Mouse (Mus musculus): Measurements from ENCODE around the gene Prickle2. TPM values are rescaled to one million over a fixed set of nuclear protein-coding genes. Genes with fewer than 3 reads are reported as not detected.

The Prickle2 gene
- polyA plus RNA-seq, 1 experiment from 2014 or later, result 13.6 TPM

GRCm38 (mm10) chr6:92468383-92468791 lies 237.6 kb downstream of the Prickle2 start:
- H3K27ac ChIP-seq (ENCODE audit: low read depth, low read length), result 0 out of 2 replicates have a peak overlapping the region, but pooled peaks have one; percentile 47
- 55% methylated on average over 3 of the region's 3 CpGs for WGBS
- ATAC-seq, result no peak
- no peak overlapping the region for H3K9ac ChIP-seq (ENCODE audit: low read depth, low read length)
- H3K4me2 ChIP-seq (ENCODE audit: low read length), result no peak overlapping the region
- no peaks in the 10 kb centered on the region for H3K27me3 ChIP-seq (replicated peaks; ENCODE audit: control insufficient read depth, insufficient read depth, low read length)
- H3K4me3 ChIP-seq (ENCODE audit: low read length), result no peak overlapping the region
- H3K36me3 ChIP-seq (ENCODE audit: control insufficient read depth, insufficient read depth, low read length), result no peaks in the 10 kb centered on the region
- peaks cover 36% of the 10 kb centered on the region for H3K4me1 ChIP-seq (ENCODE audit: control insufficient read depth, insufficient read depth, low read depth, low read length)
- no peaks in the 10 kb centered on the region for H3K9me3 ChIP-seq (ENCODE audit: control insufficient read depth, low read length)

DNA sequence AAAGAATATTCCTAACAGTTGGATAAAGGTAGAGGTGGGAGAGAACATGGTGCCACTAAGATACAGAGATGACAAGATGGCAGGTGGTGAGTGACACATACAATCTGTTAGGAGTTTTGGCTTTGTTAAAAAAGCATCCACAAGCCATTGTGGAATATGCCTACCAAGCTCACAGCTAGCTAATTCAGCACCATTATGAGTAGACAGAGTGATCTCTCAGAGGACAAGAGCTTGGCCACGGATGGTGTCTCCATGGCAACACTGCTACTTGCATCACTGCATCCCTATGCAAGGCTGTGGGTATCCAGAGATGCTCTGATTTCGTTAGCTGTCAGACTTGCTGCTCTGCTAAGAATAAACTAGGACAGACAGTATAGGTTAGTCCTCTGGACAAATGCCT lies 238.6 kb downstream of the Prickle2 start:
- Histone ChIP-seq H3K36me3 (ENCODE audit: control insufficient read depth, insufficient read depth, low read length) (no peaks in the 10 kb centered on the region), H3K27ac (ENCODE audit: low read depth, low read length) (peak overlapping the region; percentile 16), H3K4me1 (ENCODE audit: control insufficient read depth, insufficient read depth, low read depth, low read length) (peaks cover 36% of the 10 kb centered on the region), H3K9me3 (ENCODE audit: control insufficient read depth, low read length) (no peaks in the 10 kb centered on the region), H3K27me3 (replicated peaks; ENCODE audit: control insufficient read depth, insufficient read depth, low read length) (no peaks in the 10 kb centered on the region), H3K4me2 (ENCODE audit: low read length) (no peak overlapping the region), H3K4me3 (ENCODE audit: low read length) (no peak overlapping the region), H3K9ac (ENCODE audit: low read depth, low read length) (no peak overlapping the region)
- ATAC-seq, result peak; percentile 86
- 13% methylated on average over 2 of the region's 2 CpGs for WGBS

DNA sequence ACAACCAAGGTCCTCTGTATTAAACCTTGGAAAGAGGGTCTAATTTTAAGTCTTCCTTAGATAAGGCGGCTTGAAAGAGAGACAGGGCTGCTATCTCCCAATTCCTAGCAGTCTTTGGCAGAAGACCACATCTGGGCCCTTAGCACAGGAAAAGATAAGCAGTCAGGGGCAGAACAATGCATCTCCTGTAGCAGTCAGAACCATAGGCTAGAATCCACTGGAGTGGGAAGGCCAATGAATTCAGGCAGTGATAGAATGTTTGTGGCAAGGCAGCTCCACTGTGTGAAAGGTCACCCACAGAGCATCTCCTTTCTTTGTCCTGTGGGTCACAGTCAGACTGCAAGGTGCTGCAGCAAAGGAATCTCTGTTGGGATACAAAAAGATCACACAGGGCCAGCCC lies 240.3 kb downstream of the Prickle2 start:
- Histone ChIP-seq H3K4me1 (ENCODE audit: control insufficient read depth, insufficient read depth, low read depth, low read length) (peaks cover 45% of the 10 kb centered on the region), H3K4me3 (ENCODE audit: low read length) (no peak overlapping the region), H3K27ac (ENCODE audit: low read depth, low read length) (no peak overlapping the region), H3K9ac (ENCODE audit: low read depth, low read length) (no peak overlapping the region), H3K9me3 (ENCODE audit: control insufficient read depth, low read length) (no peaks in the 10 kb centered on the region), H3K27me3 (replicated peaks; ENCODE audit: control insufficient read depth, insufficient read depth, low read length) (no peaks in the 10 kb centered on the region), H3K36me3 (ENCODE audit: control insufficient read depth, insufficient read depth, low read length) (no peaks in the 10 kb centered on the region), H3K4me2 (ENCODE audit: low read length) (no peak overlapping the region)
- WGBS, result 71% methylated on average over 1 of the region's 1 CpGs
- ATAC-seq, result no peak

- H3K9ac ChIP-seq (ENCODE audit: low read depth, low read length), result no peak overlapping the region
- peak; percentile 76 for ATAC-seq
- no peaks in the 10 kb centered on the region for H3K27me3 ChIP-seq (replicated peaks; ENCODE audit: control insufficient read depth, insufficient read depth, low read length)
- peaks cover 48% of the 10 kb centered on the region for H3K4me1 ChIP-seq (ENCODE audit: control insufficient read depth, insufficient read depth, low read depth, low read length)
- WGBS, result 34% methylated on average over 7 of the region's 7 CpGs
- no peak overlapping the region for H3K4me3 ChIP-seq (ENCODE audit: low read length)
- no peak overlapping the region for H3K4me2 ChIP-seq (ENCODE audit: low read length)
- H3K9me3 ChIP-seq (ENCODE audit: control insufficient read depth, low read length), result no peaks in the 10 kb centered on the region
- H3K36me3 ChIP-seq (ENCODE audit: control insufficient read depth, insufficient read depth, low read length), result no peaks in the 10 kb centered on the region
- H3K27ac ChIP-seq (ENCODE audit: low read depth, low read length), result peak overlapping the region; percentile 72; the same call in 1 of the 2 replicates
Measured at GRCm38 (mm10) chr6:92464781-92465337, 241.1 kb downstream of the Prickle2 start.

DNA sequence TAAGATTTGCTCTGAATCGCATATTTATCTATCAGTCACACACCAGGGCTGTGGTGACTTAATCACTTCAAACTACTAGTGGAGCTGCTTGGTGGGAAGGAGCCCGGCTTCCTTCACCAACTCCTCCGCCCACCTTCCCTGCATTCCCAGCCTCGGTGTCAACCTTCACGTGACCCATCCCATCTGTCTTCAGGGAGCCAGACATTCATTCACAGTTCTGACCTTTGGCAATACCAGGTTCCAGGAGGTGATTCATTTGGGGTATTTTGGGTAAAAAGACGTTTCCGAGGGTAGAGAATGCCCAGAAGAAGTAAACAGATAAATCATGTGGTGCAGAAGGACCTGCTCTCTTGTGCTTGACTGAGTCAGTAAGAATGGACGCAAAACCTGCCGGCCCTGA lies 242.2 kb downstream of the Prickle2 start:
- Histone ChIP-seq H3K4me2 (ENCODE audit: low read length) (no peak overlapping the region), H3K27ac (ENCODE audit: low read depth, low read length) (no peak overlapping the region), H3K4me3 (ENCODE audit: low read length) (no peak overlapping the region), H3K9ac (ENCODE audit: low read depth, low read length) (no peak overlapping the region), H3K9me3 (ENCODE audit: control insufficient read depth, low read length) (no peaks in the 10 kb centered on the region), H3K4me1 (ENCODE audit: control insufficient read depth, insufficient read depth, low read depth, low read length) (peaks cover 48% of the 10 kb centered on the region), H3K36me3 (ENCODE audit: control insufficient read depth, insufficient read depth, low read length) (no peaks in the 10 kb centered on the region), H3K27me3 (replicated peaks; ENCODE audit: control insufficient read depth, insufficient read depth, low read length) (no peaks in the 10 kb centered on the region)
- no peak for ATAC-seq
- 56% methylated on average over 9 of the region's 9 CpGs for WGBS

DNA sequence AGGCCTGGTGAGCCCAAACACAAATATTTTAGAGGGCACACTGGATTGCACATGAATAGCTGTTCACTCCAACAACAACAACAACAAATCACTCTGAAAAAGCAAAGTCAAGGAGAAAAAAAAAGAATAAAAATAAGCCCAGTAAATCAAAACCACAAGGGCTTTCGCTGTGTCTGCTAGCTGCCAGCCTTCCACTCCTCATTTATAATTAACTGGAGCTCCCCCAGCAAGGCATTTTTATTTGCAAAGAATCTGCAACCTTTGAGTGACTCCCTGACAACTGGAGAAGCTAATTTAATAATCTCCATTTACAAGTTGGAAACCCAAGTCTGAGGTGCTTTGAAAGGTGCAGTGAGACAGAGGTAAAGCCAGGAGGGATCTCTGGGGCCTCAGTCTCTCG lies 245.2 kb downstream of the Prickle2 start:
- Histone ChIP-seq H3K27ac (ENCODE audit: low read depth, low read length) (no peak overlapping the region; the same call in 1 of the 2 replicates), H3K9ac (ENCODE audit: low read depth, low read length) (no peak overlapping the region), H3K4me1 (ENCODE audit: control insufficient read depth, insufficient read depth, low read depth, low read length) (peaks cover 29% of the 10 kb centered on the region), H3K9me3 (ENCODE audit: control insufficient read depth, low read length) (no peaks in the 10 kb centered on the region), H3K36me3 (ENCODE audit: control insufficient read depth, insufficient read depth, low read length) (no peaks in the 10 kb centered on the region), H3K4me3 (ENCODE audit: low read length) (no peak overlapping the region), H3K27me3 (replicated peaks; ENCODE audit: control insufficient read depth, insufficient read depth, low read length) (no peaks in the 10 kb centered on the region), H3K4me2 (ENCODE audit: low read length) (no peak overlapping the region)
- WGBS, result 51% methylated on average over 2 of the region's 2 CpGs
- no peak for ATAC-seq

GRCm38 (mm10) chr6:92458026-92458425 lies 247.9 kb downstream of the Prickle2 start:
- WGBS, result 86% methylated on average over 4 of the region's 4 CpGs
- ATAC-seq, result no peak
- H3K27me3 ChIP-seq (replicated peaks; ENCODE audit: control insufficient read depth, insufficient read depth, low read length), result no peaks in the 10 kb centered on the region
- no peak overlapping the region for H3K9ac ChIP-seq (ENCODE audit: low read depth, low read length)
- no peak overlapping the region for H3K4me3 ChIP-seq (ENCODE audit: low read length)
- H3K4me1 ChIP-seq (ENCODE audit: control insufficient read depth, insufficient read depth, low read depth, low read length), result peaks cover 16% of the 10 kb centered on the region
- no peak overlapping the region for H3K27ac ChIP-seq (ENCODE audit: low read depth, low read length)
- H3K4me2 ChIP-seq (ENCODE audit: low read length), result no peak overlapping the region
- no peaks in the 10 kb centered on the region for H3K9me3 ChIP-seq (ENCODE audit: control insufficient read depth, low read length)
- H3K36me3 ChIP-seq (ENCODE audit: control insufficient read depth, insufficient read depth, low read length), result no peaks in the 10 kb centered on the region

- no peaks in the 10 kb centered on the region for H3K27me3 ChIP-seq (replicated peaks; ENCODE audit: control insufficient read depth, insufficient read depth, low read length)
- H3K9me3 ChIP-seq (ENCODE audit: control insufficient read depth, low read length), result no peaks in the 10 kb centered on the region
- no peak overlapping the region for H3K4me3 ChIP-seq (ENCODE audit: low read length)
- H3K4me1 ChIP-seq (ENCODE audit: control insufficient read depth, insufficient read depth, low read depth, low read length), result no peaks in the 10 kb centered on the region
- H3K4me2 ChIP-seq (ENCODE audit: low read length), result no peak overlapping the region
- no peaks in the 10 kb centered on the region for H3K36me3 ChIP-seq (ENCODE audit: control insufficient read depth, insufficient read depth, low read length)
- H3K27ac ChIP-seq (ENCODE audit: low read depth, low read length), result no peak overlapping the region; the same call in 1 of the 2 replicates
- no peak overlapping the region for H3K9ac ChIP-seq (ENCODE audit: low read depth, low read length)
- WGBS, result 29% methylated on average over 1 of the region's 1 CpGs
- no peak for ATAC-seq
Measured at GRCm38 (mm10) chr6:92451421-92451820, 254.5 kb downstream of the Prickle2 start.

DNA sequence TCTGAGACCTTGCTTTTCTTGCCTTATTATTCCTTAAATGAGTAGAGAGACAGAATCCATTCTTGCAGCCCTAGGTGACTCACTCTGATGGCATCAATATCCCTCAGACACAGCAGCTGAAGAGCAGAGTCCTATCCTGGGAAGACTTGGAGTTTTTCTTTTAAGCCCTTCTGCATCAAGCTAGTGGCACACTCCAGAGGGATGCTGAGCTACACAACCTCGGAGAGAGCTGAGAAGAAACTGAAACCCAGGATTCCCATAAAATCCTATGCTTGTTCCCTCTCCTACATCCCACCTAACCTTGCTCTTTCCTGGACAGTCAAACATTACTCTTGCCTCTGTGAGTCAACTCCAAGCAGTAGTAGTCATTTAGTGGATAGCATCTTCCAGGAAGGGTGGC lies 256.0 kb downstream of the Prickle2 start:
- 82% methylated on average over 1 of the region's 1 CpGs for WGBS
- Histone ChIP-seq H3K4me1 (ENCODE audit: control insufficient read depth, insufficient read depth, low read depth, low read length) (no peaks in the 10 kb centered on the region), H3K36me3 (ENCODE audit: control insufficient read depth, insufficient read depth, low read length) (no peaks in the 10 kb centered on the region), H3K4me2 (ENCODE audit: low read length) (no peak overlapping the region), H3K4me3 (ENCODE audit: low read length) (no peak overlapping the region), H3K27ac (ENCODE audit: low read depth, low read length) (no peak overlapping the region), H3K27me3 (replicated peaks; ENCODE audit: control insufficient read depth, insufficient read depth, low read length) (no peaks in the 10 kb centered on the region), H3K9ac (ENCODE audit: low read depth, low read length) (no peak overlapping the region), H3K9me3 (ENCODE audit: control insufficient read depth, low read length) (no peaks in the 10 kb centered on the region)
- ATAC-seq, result no peak

- 66% methylated on average over 3 of the region's 3 CpGs for WGBS
- H3K4me3 ChIP-seq (ENCODE audit: low read length), result no peak overlapping the region
- no peak overlapping the region for H3K27ac ChIP-seq (ENCODE audit: low read depth, low read length)
- no peak overlapping the region for H3K9ac ChIP-seq (ENCODE audit: low read depth, low read length)
- H3K27me3 ChIP-seq (replicated peaks; ENCODE audit: control insufficient read depth, insufficient read depth, low read length), result no peaks in the 10 kb centered on the region
- no peak overlapping the region for H3K4me2 ChIP-seq (ENCODE audit: low read length)
- H3K9me3 ChIP-seq (ENCODE audit: control insufficient read depth, low read length), result no peaks in the 10 kb centered on the region
- no peak for ATAC-seq
- H3K4me1 ChIP-seq (ENCODE audit: control insufficient read depth, insufficient read depth, low read depth, low read length), result no peaks in the 10 kb centered on the region
- H3K36me3 ChIP-seq (ENCODE audit: control insufficient read depth, insufficient read depth, low read length), result no peaks in the 10 kb centered on the region
Measured at GRCm38 (mm10) chr6:92446662-92447061, 259.3 kb downstream of the Prickle2 start.
